ENCODE assay signal across 8 mouse cellular contexts in the genomic region with DNA sequence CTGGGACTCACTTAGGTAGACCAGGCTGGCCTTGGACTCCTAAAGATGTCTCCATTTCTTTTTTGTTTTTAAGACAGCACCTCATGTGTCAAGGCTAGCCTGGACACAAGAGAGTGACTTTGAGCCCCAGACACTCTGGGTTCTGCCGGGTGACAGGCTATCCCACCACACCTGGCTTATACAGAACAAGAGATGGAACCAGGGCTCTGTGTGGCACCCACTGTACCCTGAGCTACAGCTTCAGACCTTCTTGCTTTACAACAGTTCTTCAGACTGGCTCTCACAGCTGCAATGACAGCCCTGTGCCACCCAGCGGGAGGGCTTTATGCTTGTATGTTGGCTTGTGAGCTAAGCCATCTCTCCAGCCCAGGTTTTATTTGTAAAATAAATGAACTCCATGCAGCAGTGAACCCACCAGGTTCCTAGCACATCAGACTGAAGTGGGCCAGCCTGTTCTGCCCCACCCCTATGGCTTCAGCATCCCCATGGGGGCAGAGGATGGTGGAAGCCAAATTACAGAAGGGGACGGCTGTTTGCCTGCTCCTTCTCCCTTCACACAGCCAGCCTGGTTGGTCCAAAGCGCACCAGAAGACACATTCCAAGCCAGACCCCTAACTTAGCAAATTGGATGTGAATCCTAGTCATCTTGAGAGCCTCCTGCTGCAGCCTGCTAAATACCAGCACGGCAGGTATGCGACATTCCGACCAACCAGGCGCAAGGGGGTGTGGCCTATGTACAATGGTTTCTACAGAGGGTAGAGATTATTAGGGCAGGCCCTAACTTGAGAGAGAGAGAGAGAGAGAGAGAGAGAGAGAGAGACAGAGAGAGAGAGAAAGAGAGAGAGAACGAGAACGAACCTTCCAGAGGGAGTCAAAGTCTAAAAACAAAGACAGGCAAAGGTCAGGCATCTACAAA. TPM values are rescaled to one million over a fixed set of nuclear protein-coding genes. Genes with fewer than 3 reads are reported as not detected.
DNase-seq lines count a peak whose midpoint lies in the region; ATAC-seq and TF ChIP-seq lines count a peak whose summit lies in the region.

No protein-coding gene starts in this region.

- ATAC-seq in heart, embryonic 16.5 days (replicated peaks; ENCODE audit: extremely low read depth, insufficient read depth, low FRiP score) = no peak
- no peak; the same call in 1 of the 2 replicates for ATAC-seq in midbrain, embryonic 14.5 days (ENCODE audit: low FRiP score, low TSS enrichment)
- ATAC-seq in erythroid progenitor cell, adult 5-6 weeks (replicated peaks; ENCODE audit: low FRiP score, poor library complexity, severe bottlenecking) = no peak

- TF ChIP-seq POLR2A in heart, adult 2 months (IDR thresholded peaks at IDR 0.05; ENCODE audit: insufficient read depth, low read depth, low read length) = no peak
- no peak for TF ChIP-seq POLR2A in brain, embryonic 14.5 days (IDR thresholded peaks at IDR 0.05; ENCODE audit: borderline replicate concordance, extremely low read depth, insufficient read depth, insufficient read length, poor library complexity, severe bottlenecking)

- no peak for DNase-seq in heart, adult 2 months
- DNase-seq in brain, embryonic 14.5 days (ENCODE audit: low read depth) = peak; percentile 60
- peak; percentile 23 for DNase-seq in forelimb bud, embryonic 11.5 days (ENCODE audit: low read depth, low spot score)
- DNase-seq in midbrain, embryonic 14.5 days = peak; percentile 50
- no peak for DNase-seq in layer of hippocampus, adult 11-12 months (ENCODE audit: low spot score)
- DNase-seq in ovary, postnatal 36 days (ENCODE audit: low spot score) = no peak

- peak overlapping the region; percentile 52 for H3K27ac ChIP-seq in heart, embryonic 16.5 days (ENCODE audit: low read length)
- H3K27ac ChIP-seq in heart, adult 2 months = no peak overlapping the region
- H3K27ac ChIP-seq in midbrain, embryonic 14.5 days (replicated peaks; ENCODE audit: low read depth, low read length) = peak overlapping the region; percentile 74

- no peak for TF ChIP-seq EP300 in heart, adult 2 months (IDR thresholded peaks at IDR 0.05; ENCODE audit: insufficient read depth, low read depth, low read length)

- no peak overlapping the region for H3K9ac ChIP-seq in heart, embryonic 16.5 days (ENCODE audit: low read length)
- H3K9ac ChIP-seq in heart, adult 2 months (ENCODE audit: low read depth, low read length) = no peak overlapping the region
- H3K9ac ChIP-seq in midbrain, embryonic 14.5 days (replicated peaks; ENCODE audit: low read length) = peak overlapping the region; percentile 14; the same call in 1 of the 2 replicates

- TF ChIP-seq CTCF in heart, adult 2 months (IDR thresholded peaks at IDR 0.05) = no peak
- TF ChIP-seq CTCF in brain, embryonic 14.5 days (IDR thresholded peaks at IDR 0.05; ENCODE audit: borderline replicate concordance, extremely low read depth, insufficient read depth, insufficient read length) = no peak

- H3K27me3 ChIP-seq in heart, embryonic 16.5 days (ENCODE audit: control insufficient read depth, insufficient read depth, low read length) = no peaks in the 10 kb centered on the region
- no peaks in the 10 kb centered on the region for H3K27me3 ChIP-seq in heart, adult 2 months (ENCODE audit: control insufficient read depth, insufficient read depth, low read length)
- no peaks in the 10 kb centered on the region for H3K27me3 ChIP-seq in midbrain, embryonic 14.5 days (ENCODE audit: control insufficient read depth, insufficient read depth, low read length)

- H3K4me2 ChIP-seq in heart, embryonic 16.5 days (ENCODE audit: low read depth, low read length) = no peak overlapping the region
- no peak overlapping the region for H3K4me2 ChIP-seq in midbrain, embryonic 14.5 days (ENCODE audit: low read length)

- 48% methylated on average over 10 of the region's 10 CpGs for WGBS in heart, embryonic 16.5 days
- WGBS in heart, adult 2 months = 70% methylated on average over 10 of the region's 10 CpGs
- WGBS in midbrain, embryonic 14.5 days = 35% methylated on average over 10 of the region's 10 CpGs

- H3K36me3 ChIP-seq in heart, embryonic 16.5 days (ENCODE audit: control insufficient read depth, insufficient read depth) = peaks cover 35% of the 10 kb centered on the region
- H3K36me3 ChIP-seq in heart, adult 2 months (ENCODE audit: control insufficient read depth, insufficient read depth, low read length) = no peaks in the 10 kb centered on the region
- peaks cover 95% of the 10 kb centered on the region for H3K36me3 ChIP-seq in midbrain, embryonic 14.5 days (ENCODE audit: control insufficient read depth, insufficient read depth, low read length)

- H3K79me2 ChIP-seq in heart, adult 2 months (replicated peaks; ENCODE audit: control insufficient read depth, insufficient read depth, low read length) = 0 out of 2 replicates have a peak, but pooled peaks cover 5% of the 10 kb centered on the region

- H3K4me1 ChIP-seq in heart, embryonic 16.5 days (ENCODE audit: control insufficient read depth, insufficient read depth, low read length) = peaks cover 32% of the 10 kb centered on the region
- no peaks in the 10 kb centered on the region; the same call in 1 of the 2 replicates for H3K4me1 ChIP-seq in heart, adult 2 months (ENCODE audit: control insufficient read depth, insufficient read depth, low read length)
- peaks cover 14% of the 10 kb centered on the region for H3K4me1 ChIP-seq in midbrain, embryonic 14.5 days (ENCODE audit: control insufficient read depth, insufficient read depth, low read length)

- H3K4me3 ChIP-seq in heart, embryonic 16.5 days (ENCODE audit: low read length) = no peak overlapping the region
- no peak overlapping the region for H3K4me3 ChIP-seq in heart, adult 2 months
- H3K4me3 ChIP-seq in midbrain, embryonic 14.5 days (replicated peaks; ENCODE audit: low read depth, low read length) = no peak overlapping the region

- intact Hi-C loops in heart, adult 2 months (cut with DNase I) = loop anchor here (1.0 to 10.0 kb wide), 5 partner anchors 46 to 296 kb away; no protein-coding TSS in a partner anchor

- H3K9me3 ChIP-seq in heart, embryonic 16.5 days (replicated peaks; ENCODE audit: control insufficient read depth, low read length) = no peaks in the 10 kb centered on the region
- H3K9me3 ChIP-seq in midbrain, embryonic 14.5 days (ENCODE audit: control insufficient read depth, low read length) = no peaks in the 10 kb centered on the region

RNA-seq across cellular contexts. Expression of a gene that starts 48.9 kb away (rescaled TPM):
- polyA plus RNA-seq in heart, embryonic 16.5 days (2015; fragmentation: Nextera tagmentation; extraction: Ambion mirVana) = 17.6 and 18.6 TPM in 2 replicates
- total RNA-seq in heart, adult 2 months (2021) = 10 to 100 TPM; 49.7 to 60.3 TPM
- polyA plus RNA-seq in heart, adult 2 months (2012; rRNA removed) = 15.1 and 18.5 TPM in 2 replicates
- polyA plus RNA-seq in brain, embryonic 14.5 days (2012; rRNA removed) = 66.0 and 101 TPM in 2 replicates
- 37.7 and 47.4 TPM in 2 replicates for polyA plus RNA-seq in midbrain, embryonic 14.5 days (2014; fragmentation: Nextera tagmentation; extraction: Ambion mirVana)
- total RNA-seq in erythroid progenitor cell, adult 5-6 weeks (2015; ENCODE audit: low replicate concordance) = 14.4 and 21.8 TPM in 2 replicates
- 15.1 TPM in 2 replicates for total RNA-seq in erythroid progenitor cell, adult 5-6 weeks (2017; ENCODE audit: low replicate concordance)

Comparison
In these comparisons a context has a peak if more than half of its experiments do, and no peak if none do; other contexts are left out.
1. DNase-seq: peak in brain, embryonic 14.5 days (single experiment), forelimb bud, embryonic 11.5 days (single experiment) and midbrain, embryonic 14.5 days (single experiment); none in heart, adult 2 months (0 of 2), layer of hippocampus, adult 11-12 months (single experiment) and ovary, postnatal 36 days (single experiment).